Mouse (Mus musculus) neural tube, embryonic 10.5 days (tissue): ENCODE measurements at regions not wholly inside any gene's neighbourhood (a gene's known extent, or its start where the extent isn't known, plus 50 kb on each side); places are given as distances from the start of the nearest gene placed in this dataset.
"Not testable (repeated sequence)": the region's sequence is repeated elsewhere in the genome, so short reads cannot be mapped to it uniquely, and the experiment has no call there.

Source experiments
- DNase-seq: peaks from one replicate; pipeline ENCODE4 v3.0.0-alpha.2; 2017; ENCODE audit warnings: low spot score; ENCODE audit errors: extremely low spot score

DNA sequence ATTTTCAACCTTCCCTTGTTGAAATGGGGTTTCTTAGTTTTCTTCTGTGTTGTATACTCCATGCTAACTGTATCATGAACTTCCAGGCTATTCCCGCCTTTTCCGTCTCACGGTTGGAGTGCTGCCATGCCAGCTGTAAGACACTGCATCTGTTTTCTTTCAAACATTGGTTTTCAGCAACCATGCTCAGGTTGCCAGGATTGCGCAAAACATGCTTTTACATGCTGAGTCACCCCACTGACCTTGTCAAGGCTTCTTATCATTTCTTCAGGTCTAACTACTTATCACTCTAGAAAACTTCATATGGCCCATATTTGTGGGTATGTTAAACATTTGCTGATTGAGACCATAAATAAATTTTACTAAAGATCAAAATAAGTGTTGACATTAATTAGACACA lies 551.2 kb downstream of the Tlr4 start:
- no peak for DNase-seq

- DNase-seq = no peak
Measured at GRCm38 (mm10) chr4:67387834-67388233, 560.5 kb downstream of the Tlr4 start.

GRCm38 (mm10) chr4:67402977-67403376 lies 575.6 kb downstream of the Tlr4 start:
- DNase-seq = no peak

GRCm38 (mm10) chr4:67424064-67424463 lies 596.7 kb downstream of the Tlr4 start:
- DNase-seq = no peak

DNA sequence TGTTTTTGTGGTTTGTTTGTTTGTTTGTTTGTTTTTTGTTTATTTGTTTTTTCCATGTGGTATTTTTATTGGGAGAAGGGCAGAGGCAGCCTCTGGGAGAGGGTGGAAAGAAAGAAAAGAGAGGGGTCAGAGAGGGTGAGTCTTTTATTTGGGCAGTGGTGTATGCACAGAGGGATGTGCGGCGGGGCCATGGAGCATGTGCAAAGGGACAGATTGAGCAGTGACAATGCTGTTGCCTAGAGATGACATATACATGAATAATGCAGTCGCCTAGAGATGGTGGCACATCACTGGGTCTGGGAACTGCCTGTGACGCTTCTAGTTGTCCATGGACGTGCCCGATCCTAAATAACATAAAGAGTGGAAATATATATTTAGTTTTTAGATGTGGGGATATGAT lies 598.3 kb downstream of the Tlr4 start:
- no peak for DNase-seq

DNA sequence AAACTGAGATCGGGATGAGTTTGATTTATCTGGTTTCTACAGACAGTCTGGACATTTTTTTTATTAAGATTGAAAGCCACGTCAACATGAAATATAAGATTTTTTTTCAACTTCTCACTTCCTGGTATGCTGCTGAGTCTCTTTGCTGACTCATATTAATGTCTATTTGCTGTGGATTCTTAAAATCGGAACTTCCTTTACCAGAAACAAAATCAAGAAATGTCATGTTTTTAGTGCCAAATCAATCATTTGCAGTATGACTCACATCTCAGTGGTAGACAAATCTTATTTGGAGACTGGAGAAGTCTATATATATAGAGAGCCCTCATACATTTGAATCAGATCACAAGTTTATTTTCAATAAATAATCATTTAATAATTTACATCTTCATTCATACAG lies 620.5 kb downstream of the Tlr4 start:
- no peak for DNase-seq

DNA sequence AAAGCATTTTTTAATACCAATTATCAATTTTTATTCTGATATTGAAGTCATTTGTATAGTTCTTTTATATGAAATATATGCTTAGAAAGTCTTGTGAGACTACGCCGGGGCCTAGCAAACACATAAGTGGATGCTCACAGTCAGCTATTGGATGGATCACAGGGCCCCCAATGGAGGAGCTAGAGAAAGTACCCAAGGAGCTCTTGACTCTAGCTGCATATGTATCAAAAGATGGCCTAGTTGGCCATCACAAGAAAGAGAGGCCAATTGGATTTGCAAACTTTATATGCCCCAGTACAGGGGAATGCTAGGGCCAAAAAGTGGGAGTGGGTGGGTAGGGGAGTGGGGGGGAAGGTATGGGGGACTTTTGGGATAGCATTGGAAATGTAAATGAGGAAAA lies 632.5 kb downstream of the Tlr4 start:
- not testable (repeated sequence) for DNase-seq

GRCm38 (mm10) chr4:67473034-67473433 lies 645.6 kb downstream of the Tlr4 start:
- DNase-seq = no peak

DNA sequence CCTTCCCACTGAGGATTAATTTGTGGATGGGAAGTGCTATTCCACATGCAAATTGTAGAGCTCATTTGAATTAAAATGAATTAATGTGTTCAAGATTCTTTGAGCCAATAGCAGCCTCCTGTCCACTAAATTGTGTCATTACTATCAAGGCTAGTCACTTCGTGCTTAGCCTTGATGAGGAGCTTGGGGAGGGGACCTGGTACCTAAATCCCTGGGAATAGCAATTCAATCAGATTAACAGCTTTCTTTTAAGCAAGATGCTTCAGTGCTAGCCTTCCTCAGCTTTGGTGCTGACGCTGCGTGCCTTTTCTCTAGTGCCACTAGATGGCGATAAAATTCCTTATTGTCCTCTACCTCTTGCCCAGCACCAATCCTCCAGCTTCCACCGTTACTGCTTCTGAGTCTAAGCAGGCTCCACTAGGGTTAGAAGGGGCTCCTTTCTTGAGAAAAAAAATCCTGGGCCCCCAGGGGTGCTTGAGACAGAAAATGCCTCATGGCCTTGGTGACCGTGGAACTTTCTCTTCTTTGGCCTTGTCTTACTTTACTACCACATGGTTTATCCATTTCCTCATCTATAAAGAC lies 650.0 kb downstream of the Tlr4 start:
- DNase-seq = peak; percentile 38

GRCm38 (mm10) chr4:67478081-67478480 lies 650.7 kb downstream of the Tlr4 start:
- no peak for DNase-seq

DNA sequence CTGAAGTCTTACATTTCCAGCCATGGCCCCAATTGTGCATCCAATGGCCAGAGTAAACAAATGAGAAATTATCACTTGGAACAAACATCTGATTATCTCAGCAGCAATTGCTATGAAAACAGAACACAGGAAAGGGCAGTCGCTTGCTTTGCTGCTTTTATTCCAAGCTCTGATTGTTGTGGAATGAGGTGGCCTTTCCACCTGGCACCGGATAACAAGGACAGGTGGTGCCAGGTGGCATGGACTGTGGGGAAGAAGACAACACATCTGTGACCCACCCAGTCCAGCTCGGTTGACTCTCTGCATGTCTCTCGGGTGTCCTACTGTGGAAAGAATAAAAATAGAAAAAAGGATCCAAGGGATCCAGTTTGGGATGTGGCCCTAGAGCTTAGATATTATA lies 694.9 kb downstream of the Tlr4 start:
- no peak for DNase-seq

- DNase-seq = no peak
Measured at GRCm38 (mm10) chr4:67523158-67523557, 695.8 kb downstream of the Tlr4 start.

DNA sequence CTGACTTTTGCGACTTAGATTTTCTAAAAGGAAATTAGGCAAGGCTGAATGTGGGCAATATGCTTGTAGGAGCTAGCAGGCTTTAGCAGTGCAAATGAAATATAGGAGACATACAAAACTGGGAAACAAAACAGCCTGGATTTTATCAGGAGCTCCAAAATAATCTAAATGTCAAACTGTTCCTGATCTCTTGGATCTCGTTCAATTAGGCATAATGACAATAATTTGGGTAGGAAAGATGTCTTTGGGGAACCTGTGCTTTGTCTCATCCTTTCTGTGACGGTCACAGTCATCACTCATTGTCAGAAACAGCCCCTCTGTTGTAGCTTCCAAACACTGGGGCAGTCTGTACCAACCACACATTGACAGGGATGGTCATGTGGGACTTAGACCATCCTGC lies 702.2 kb downstream of the Tlr4 start:
- DNase-seq = no peak

DNA sequence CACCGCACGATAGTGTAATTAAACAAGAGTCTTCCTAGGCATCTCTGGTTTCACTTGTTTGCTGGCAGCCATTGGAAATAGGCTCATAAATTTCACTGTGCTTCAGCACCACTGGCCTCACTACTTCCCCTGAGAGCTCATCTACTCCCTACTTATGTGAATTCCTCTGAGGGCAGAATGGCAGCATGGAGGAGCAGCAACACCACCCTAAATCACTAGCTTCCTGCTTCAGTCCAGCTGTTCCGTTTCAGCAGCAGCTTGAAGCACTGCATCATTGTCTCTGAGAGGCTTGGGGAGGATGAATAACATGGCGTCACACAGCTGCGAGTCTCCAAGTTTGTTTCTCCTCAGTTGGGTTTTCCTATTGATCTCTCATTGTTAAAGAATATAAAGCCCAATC lies 712.1 kb downstream of the Tlr4 start:
- DNase-seq = no peak

DNA sequence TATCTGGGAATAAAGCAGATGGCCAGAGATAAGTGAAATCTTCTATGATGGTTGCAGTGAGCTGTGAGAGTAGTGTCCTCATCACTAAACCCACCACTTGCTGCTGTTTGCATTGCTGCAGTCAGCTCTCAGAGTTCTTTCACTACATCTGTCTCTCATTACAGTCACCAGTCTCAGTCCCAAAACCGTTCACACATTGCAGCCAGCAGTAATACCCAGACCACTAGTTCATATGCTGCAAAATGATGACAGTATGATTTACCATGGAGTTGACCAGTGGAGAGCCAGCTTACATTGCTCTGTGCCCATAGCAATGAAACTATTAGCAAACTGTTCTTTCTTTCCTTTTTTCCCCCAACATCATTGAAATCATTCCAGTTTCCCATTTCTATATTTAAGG lies 718.6 kb downstream of the Tlr4 start:
- no peak for DNase-seq

DNA sequence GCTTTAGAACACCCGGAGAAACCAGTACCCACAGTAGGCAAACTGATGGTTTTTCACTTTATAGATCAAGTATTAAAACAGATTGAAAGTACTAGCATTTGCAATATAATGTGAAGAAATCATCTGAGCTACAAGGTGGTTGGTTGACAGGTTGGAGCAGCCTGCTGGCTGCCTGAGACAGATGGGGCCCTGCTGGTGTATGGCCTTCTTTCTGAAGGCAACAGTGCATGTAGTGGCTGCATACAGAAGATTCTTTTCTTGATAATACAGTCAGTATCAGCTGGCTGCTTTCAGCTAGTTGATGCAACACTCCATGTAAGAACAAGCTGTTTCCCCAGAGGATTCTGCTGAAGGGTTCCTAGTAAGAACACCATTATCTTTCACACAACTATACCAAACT lies 720.6 kb downstream of the Tlr4 start:
- DNase-seq = no peak

GRCm38 (mm10) chr4:67553511-67553910 lies 726.1 kb downstream of the Tlr4 start:
- DNase-seq = no peak

GRCm38 (mm10) chr4:67574816-67575215 lies 747.4 kb downstream of the Tlr4 start:
- DNase-seq = no peak

- no peak for DNase-seq
Measured at GRCm38 (mm10) chr4:67589501-67589900, 762.1 kb downstream of the Tlr4 start.

DNA sequence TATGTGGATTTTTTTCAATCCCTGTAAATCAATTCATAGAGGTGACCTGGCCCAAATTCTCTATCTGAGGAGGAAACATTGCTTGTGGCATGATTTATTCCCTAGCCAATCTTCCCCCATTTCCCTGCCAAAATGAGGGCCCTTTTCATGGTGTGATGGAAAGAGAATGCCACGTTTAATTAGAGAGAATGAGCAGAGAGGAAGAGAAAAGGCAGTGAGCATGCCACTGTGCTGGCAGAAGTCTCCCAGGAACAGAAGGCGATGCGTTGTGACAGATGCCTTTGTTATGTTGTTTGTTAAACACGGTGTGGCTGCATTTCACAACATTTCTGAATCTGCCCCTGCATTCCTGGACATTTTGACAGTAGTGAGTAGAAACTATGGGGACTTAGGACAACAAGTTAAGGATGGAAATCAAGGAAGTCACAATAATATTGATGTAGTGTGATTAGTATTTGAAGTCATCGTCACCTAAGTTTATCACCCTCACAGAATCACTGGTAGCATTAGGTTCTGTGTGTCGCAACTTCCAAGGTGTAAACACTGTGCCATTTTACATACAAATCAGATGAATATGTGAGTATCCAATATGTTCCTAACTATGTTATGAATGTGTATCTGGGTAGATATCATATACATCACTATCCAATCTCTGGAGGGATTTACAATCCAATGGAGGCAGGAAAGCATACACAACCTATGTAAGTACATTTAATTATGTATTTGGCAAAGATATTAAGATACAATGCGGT lies 762.8 kb downstream of the Tlr4 start:
- DNase-seq = no peak

DNA sequence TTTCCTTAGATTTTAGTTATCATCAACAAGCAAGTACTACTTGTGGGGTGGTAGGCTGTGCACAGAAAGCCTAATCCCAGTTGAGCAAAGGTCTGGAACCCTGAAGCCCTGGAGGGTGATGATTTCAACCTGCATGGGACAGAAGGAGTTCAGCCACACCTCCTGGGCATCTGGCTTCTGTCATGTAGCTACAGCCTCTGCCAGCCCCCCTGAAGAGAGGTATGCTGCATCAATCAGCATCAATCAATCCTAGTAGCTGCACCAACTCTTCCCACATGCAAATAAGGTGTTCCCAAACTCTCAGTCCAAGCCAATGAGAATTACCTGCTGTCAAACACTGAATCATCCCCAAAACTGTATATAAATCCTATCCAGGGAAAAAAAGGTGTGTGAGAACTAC lies 779.8 kb downstream of the Tlr4 start:
- no peak for DNase-seq

GRCm38 (mm10) chr4:67614486-67615067 lies 787.2 kb downstream of the Tlr4 start:
- no peak for DNase-seq

DNA sequence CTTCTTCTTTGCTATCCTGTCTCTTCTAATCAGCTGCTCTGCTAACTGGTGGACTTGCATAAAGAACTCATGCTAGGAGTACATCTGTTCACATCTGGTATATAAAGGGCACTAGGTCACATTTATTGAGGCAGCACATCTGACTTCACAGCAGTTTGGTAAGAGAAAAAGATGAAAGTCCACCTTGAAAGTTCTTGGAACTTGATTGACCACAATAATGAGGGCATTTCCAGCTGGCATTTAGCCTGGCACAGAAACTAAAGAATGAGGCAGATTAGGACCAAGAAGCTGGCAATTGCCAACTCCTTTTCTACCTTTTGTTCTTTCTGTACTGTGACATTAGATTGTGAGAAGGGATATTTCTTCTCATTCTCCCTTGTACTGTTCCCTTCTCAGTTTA lies 799.3 kb downstream of the Tlr4 start:
- DNase-seq = no peak
